Mouse (Mus musculus) thymus, postnatal 25 days (tissue): ENCODE data around the gene Hist1h3c.
"Not testable (repeated sequence)": the region's sequence is repeated elsewhere in the genome, so short reads cannot be mapped to it uniquely, and the experiment has no call there.

Experiments used
- DNase-seq: peaks from one replicate; pipeline ENCODE4 v3.0.0; 2022

The Hist1h3c gene

GRCm38 (mm10) chr13:23745381-23746161, at the start of gene Hist1h3c:
Gene Hist1h3c (minus strand): TSS chr13:23745602.
- DNase-seq: peak; percentile 86

- peak; percentile 41 for DNase-seq
These were observed 47.1 kb upstream of the Hist1h3c start for GRCm38 (mm10) chr13:23792520-23792919.

GRCm38 (mm10) chr13:23779025-23779424, 33.6 kb upstream of the Hist1h3c start:
- DNase-seq: no peak

- no peak for DNase-seq
These were observed 32.9 kb upstream of the Hist1h3c start for GRCm38 (mm10) chr13:23778339-23778738.

GRCm38 (mm10) chr13:23772561-23773313, 27.3 kb upstream of the Hist1h3c start:
- DNase-seq: no peak

GRCm38 (mm10) chr13:23769613-23770012, 24.2 kb upstream of the Hist1h3c start, which contains the start of gene Trim38:
Gene Trim38 (plus strand): TSS chr13:23769913.
- not testable (repeated sequence) for DNase-seq

- DNase-seq: no peak
These were observed 23.5 kb upstream of the Hist1h3c start for GRCm38 (mm10) chr13:23768834-23769397.

- DNase-seq: no peak
These were observed 21.4 kb upstream of the Hist1h3c start for GRCm38 (mm10) chr13:23766772-23767171.

GRCm38 (mm10) chr13:23765172-23765513, 19.7 kb upstream of the Hist1h3c start:
- DNase-seq: no peak

- no peak for DNase-seq
These were observed 19.1 kb upstream of the Hist1h3c start for GRCm38 (mm10) chr13:23764324-23765171.

GRCm38 (mm10) chr13:23763586-23764323, 18.4 kb upstream of the Hist1h3c start, which contains the start of gene Hist1h1a:
Gene Hist1h1a (plus strand): TSS chr13:23763666.
- DNase-seq: peak; percentile 92

- DNase-seq: no peak
These were observed 17.8 kb upstream of the Hist1h3c start for GRCm38 (mm10) chr13:23763242-23763585.

GRCm38 (mm10) chr13:23761871-23762821, 16.7 kb upstream of the Hist1h3c start, which contains the start of gene Hist1h3a:
Gene Hist1h3a (minus strand): TSS chr13:23762386.
- DNase-seq: peak; percentile 75

- peak; percentile 98 for DNase-seq
These were observed 15.8 kb upstream of the Hist1h3c start, which contains the start of gene Hist1h4a for GRCm38 (mm10) chr13:23760972-23761864. Gene Hist1h4a (minus strand): TSS chr13:23761230.

- peak; percentile 56 for DNase-seq
These were observed 15.0 kb upstream of the Hist1h3c start for GRCm38 (mm10) chr13:23760240-23760971.

GRCm38 (mm10) chr13:23759916-23760239, 14.5 kb upstream of the Hist1h3c start:
- DNase-seq: no peak

GRCm38 (mm10) chr13:23759251-23759771, 13.9 kb upstream of the Hist1h3c start:
- DNase-seq: no peak

- no peak for DNase-seq
These were observed 12.5 kb upstream of the Hist1h3c start for GRCm38 (mm10) chr13:23757921-23758320.
